Mouse (Mus musculus) forebrain, embryonic 16.5 days (tissue): Measurements from ENCODE around the gene Tars2. TPM values are rescaled to one million over a fixed set of nuclear protein-coding genes. Genes with fewer than 3 reads are reported as not detected.

ENCODE experiments used
- ATAC-seq: fragments of 200-750 bp; cut with Nextera tagmentation; 2 replicates; pipeline ENCODE4 v1.8.0; 2017; ENCODE audit warnings: mild to moderate bottlenecking, moderate library complexity
- H3K27ac ChIP-seq: fragments of 300-500 bp; sonication (generic); 2 replicates; pipeline ENCODE4 v1.5.1; 2014; ENCODE audit warnings: low read length, control low read depth
- H3K27me3 ChIP-seq: fragments of 300-500 bp; sonication (generic); replicated peaks from 2 replicates; pipeline ENCODE4 v1.6.1; 2014; ENCODE audit warnings: low read length; ENCODE audit not compliant: control insufficient read depth, insufficient read depth
- H3K36me3 ChIP-seq: fragments of 300-500 bp; sonication (generic); 2 replicates; pipeline ENCODE4 v1.6.1; 2014; ENCODE audit not compliant: control insufficient read depth, insufficient read depth
- H3K4me1 ChIP-seq: fragments of 300-500 bp; sonication (generic); replicated peaks from 2 replicates; pipeline ENCODE4 v1.6.1; 2014; ENCODE audit warnings: low read length; ENCODE audit not compliant: control insufficient read depth, insufficient read depth
- H3K4me2 ChIP-seq: fragments of 300-500 bp; sonication (generic); 2 replicates; pipeline ENCODE4 v1.6.1; 2014; ENCODE audit warnings: mild to moderate bottlenecking, low read length, control low read depth
- H3K4me3 ChIP-seq: fragments of 300-500 bp; sonication (generic); replicated peaks from 2 replicates; pipeline ENCODE4 v1.5.1; 2014; ENCODE audit warnings: mild to moderate bottlenecking, low read length, control low read depth
- H3K9ac ChIP-seq: fragments of 300-500 bp; sonication (generic); replicated peaks from 2 replicates; pipeline ENCODE4 v1.6.1; 2014; ENCODE audit warnings: low read depth, low read length, control low read depth
- H3K9me3 ChIP-seq: fragments of 300-500 bp; sonication (generic); 2 replicates; pipeline ENCODE4 v1.6.1; 2016; ENCODE audit warnings: low read length; ENCODE audit not compliant: control insufficient read depth
- WGBS: fragments of 180-500 bp; shearing (Covaris S2); extraction: QIAGEN DNeasy Blood & Tissue Kit; methylation state at CpG from one replicate; pipeline ENCODE4 v1.1.7; 2014; 5-methylcytosine and 5-hydroxymethylcytosine counted together
- polyA plus RNA-seq: library from polyadenylated mRNA; unstranded; fragments of >200 nt; fragmentation: Nextera tagmentation; extraction: Ambion mirVana; gene quantifications from 2 replicates; pipeline ENCODE4 v1.2.1, GENCODE M21; 2015

Tars2 gene
- polyA plus RNA-seq, 1 experiment from 2014 or later = 53.0 TPM

DNA sequence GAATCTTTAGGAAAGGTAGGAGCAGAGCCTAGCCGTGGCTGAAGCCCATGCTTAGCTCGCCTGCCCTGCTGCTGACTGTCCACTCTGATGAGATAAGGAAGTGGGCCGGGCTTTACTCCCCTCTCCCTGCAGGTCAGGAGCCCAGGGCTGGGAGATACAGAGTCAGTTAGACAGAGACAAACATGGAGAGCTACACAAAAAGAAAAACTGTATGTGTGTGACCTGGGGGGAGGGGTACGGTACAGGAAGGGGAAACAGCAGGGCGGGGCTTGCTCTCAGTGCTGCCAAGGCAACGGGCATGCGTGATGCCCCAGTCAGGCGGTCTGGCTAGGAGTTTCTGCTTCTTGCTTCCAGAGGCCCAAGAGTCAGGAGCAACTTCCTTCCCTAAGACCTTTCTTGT is 19.6 kb downstream of the Tars2 start:
- Histone ChIP-seq H3K4me1 (no peaks in the 10 kb centered on the region), H3K9me3 (no peaks in the 10 kb centered on the region), H3K4me2 (no peak overlapping the region), H3K36me3 (peaks cover 16% of the 10 kb centered on the region), H3K4me3 (no peak overlapping the region), H3K27ac (no peak overlapping the region), H3K27me3 (no peaks in the 10 kb centered on the region), H3K9ac (no peak overlapping the region)
- WGBS = 86% methylated on average over 8 of the region's 8 CpGs
- ATAC-seq = no peak

DNA sequence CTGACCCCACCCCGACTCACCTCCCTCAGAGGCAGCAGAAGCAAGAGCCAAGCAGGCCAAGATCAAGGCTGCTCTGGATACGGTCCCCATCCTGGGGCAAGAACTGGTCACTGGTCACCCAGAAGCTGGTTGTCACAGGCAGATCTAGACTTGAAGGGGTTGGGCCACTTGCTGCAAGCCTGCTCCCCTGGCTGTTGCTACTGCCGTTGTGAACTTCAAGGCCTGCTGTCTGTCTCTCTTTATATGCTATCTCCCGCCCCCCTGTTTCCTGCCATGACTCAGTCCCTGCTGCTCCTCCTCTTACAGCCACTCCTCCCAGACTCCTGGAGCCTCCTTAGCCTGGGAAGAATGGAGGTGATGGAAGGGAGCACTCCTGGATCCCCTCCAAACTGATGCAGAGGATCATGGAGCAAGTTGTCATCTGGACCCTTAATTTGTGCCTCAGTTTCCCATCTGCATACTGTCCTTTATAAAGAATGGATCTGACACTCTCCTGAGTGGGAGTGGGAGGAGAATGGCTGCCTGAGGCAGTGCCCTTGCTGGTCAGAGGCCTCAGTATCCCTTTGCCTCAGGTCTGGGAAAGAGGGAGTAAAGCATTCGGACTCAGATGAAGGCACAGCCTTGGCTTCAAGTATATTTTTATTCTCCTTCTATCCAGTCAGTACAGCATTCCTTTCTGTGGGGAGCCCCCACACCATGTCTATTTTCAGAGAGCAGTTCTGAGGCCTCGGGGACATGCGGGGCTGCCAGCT is 20.5 kb downstream of the Tars2 start, which contains the start of gene Ecm1:
Ecm1 (minus strand) TSS at position 217 of the 752 bp plus-strand sequence.
- WGBS = 77% methylated on average over 7 of the region's 7 CpGs
- Histone ChIP-seq H3K9ac (no peak within 1 kb of the TSS), H3K4me2 (no peak within 1 kb of the TSS), H3K9me3 (no peaks in the 10 kb centered on the region), H3K4me3 (no peak within 1 kb of the TSS), H3K27me3 (no peaks in the 10 kb centered on the region), H3K4me1 (no peaks in the 10 kb centered on the region), H3K36me3 (peaks cover 8% of the 10 kb centered on the region), H3K27ac (no peak within 1 kb of the TSS)
- ATAC-seq = no peak

DNA sequence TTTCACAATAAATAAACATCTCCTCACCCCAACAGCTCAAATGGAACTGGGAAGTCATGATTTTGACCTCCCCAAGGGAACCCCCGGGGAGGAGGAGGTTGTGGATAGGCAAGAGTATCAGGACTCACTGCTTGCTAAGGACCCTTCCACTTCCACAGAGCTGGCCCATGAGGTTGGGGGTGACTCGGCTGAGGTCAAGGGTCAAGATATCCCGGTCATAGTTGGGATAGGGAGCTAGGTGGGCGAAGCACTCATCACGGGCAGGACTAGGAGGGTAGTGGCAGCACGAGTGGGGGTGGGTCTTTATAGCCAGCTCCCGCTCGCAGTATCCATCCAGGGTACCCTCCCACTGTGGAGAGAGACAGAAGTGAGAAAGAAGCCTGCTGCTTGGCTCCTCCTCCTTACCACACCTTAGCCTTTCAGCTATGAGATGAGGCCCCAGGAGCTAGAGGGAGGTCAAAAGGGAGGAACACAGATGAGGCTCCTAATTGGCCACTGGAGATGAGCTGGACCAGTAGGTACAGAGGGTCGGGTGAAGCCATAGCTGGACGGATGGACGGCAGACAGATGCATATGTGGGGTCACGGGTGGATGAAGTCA is 24.8 kb downstream of the Tars2 start:
- Histone ChIP-seq H3K36me3 (peaks cover 2% of the 10 kb centered on the region), H3K27me3 (no peaks in the 10 kb centered on the region), H3K9me3 (no peaks in the 10 kb centered on the region), H3K9ac (no peak overlapping the region), H3K4me2 (no peak overlapping the region), H3K4me3 (no peak overlapping the region), H3K4me1 (no peaks in the 10 kb centered on the region), H3K27ac (no peak overlapping the region)
- WGBS = 92% methylated on average over 12 of the region's 12 CpGs
- no peak for ATAC-seq

- ATAC-seq = no peak
- H3K36me3 ChIP-seq = peaks cover 2% of the 10 kb centered on the region
- H3K4me1 ChIP-seq = no peaks in the 10 kb centered on the region
- H3K27ac ChIP-seq = no peak overlapping the region
- no peaks in the 10 kb centered on the region for H3K27me3 ChIP-seq
- H3K4me3 ChIP-seq = no peak overlapping the region
- no peaks in the 10 kb centered on the region for H3K9me3 ChIP-seq
- 81% methylated on average over 13 of the region's 13 CpGs for WGBS
- H3K4me2 ChIP-seq = no peak overlapping the region
- H3K9ac ChIP-seq = no peak overlapping the region
Observed at GRCm38 (mm10) chr3:95734092-95734702, 25.8 kb downstream of the Tars2 start.

- 86% methylated on average over 11 of the region's 11 CpGs for WGBS
- no peak overlapping the region for H3K4me3 ChIP-seq
- H3K4me1 ChIP-seq = no peaks in the 10 kb centered on the region
- H3K27ac ChIP-seq = no peak overlapping the region
- H3K9me3 ChIP-seq = no peaks in the 10 kb centered on the region
- no peaks in the 10 kb centered on the region for H3K27me3 ChIP-seq
- peaks cover 2% of the 10 kb centered on the region for H3K36me3 ChIP-seq
- H3K4me2 ChIP-seq = no peak overlapping the region
- H3K9ac ChIP-seq = no peak overlapping the region
- no peak for ATAC-seq
Observed at GRCm38 (mm10) chr3:95732744-95733521, 27.1 kb downstream of the Tars2 start.

GRCm38 (mm10) chr3:95732297-95732696 is 27.7 kb downstream of the Tars2 start:
- 95% methylated on average over 9 of the region's 9 CpGs for WGBS
- no peak overlapping the region for H3K27ac ChIP-seq

DNA sequence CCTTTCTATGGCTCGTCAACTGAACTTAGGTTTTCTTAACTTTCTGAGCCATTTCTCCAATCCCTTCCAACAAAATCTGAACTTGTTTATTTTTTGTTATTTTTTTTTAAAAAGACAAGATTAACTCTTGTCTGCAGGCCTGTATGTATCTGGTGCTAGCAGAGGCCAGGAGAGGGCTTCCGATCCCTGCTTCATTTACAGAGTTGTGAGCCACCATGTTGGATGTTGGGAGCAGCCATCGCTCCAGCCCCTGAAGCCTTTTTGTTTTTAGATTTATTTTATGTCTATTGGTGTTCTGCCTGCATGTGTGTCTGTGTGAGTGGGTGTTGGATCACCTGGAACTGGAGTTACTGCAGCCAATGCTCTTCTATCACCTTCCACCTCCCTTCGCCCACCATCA is 28.2 kb downstream of the Tars2 start:
- Histone ChIP-seq H3K4me1 (no peaks in the 10 kb centered on the region), H3K9me3 (no peaks in the 10 kb centered on the region), H3K27me3 (no peaks in the 10 kb centered on the region), H3K36me3 (peaks cover 2% of the 10 kb centered on the region), H3K9ac (no peak overlapping the region), H3K4me3 (no peak overlapping the region), H3K27ac (no peak overlapping the region), H3K4me2 (no peak overlapping the region)
- ATAC-seq = no peak
- WGBS = 96% methylated on average over 4 of the region's 4 CpGs

More at GRCm38 (mm10) chr3:95732297-95732696, 27.7 kb downstream of the Tars2 start:
- ATAC-seq = no peak
- H3K36me3 ChIP-seq = peaks cover 2% of the 10 kb centered on the region
- H3K27me3 ChIP-seq = no peaks in the 10 kb centered on the region
- H3K4me3 ChIP-seq = no peak overlapping the region
- H3K4me1 ChIP-seq = no peaks in the 10 kb centered on the region
- H3K9me3 ChIP-seq = no peaks in the 10 kb centered on the region
- no peak overlapping the region for H3K9ac ChIP-seq
- H3K4me2 ChIP-seq = no peak overlapping the region

DNA sequence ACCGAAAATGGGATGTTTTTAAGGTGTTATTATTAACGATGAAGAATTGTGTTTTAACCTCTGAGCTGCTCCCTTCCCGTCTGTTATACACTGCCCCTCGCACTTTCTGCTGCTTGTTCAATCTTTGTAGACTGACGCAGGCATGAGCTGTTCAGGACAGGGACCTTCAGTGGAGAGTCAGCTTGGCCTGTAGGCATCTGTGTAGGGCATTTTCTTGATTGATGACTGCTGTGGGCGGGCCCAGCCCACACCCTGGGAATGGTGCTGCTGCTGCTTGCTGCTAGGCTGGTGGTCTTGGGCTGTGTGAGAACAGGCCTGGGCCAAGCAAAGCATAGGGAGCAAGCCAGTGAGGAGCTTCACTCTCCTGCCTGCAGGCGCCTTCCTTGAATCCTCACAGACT is 29.6 kb downstream of the Tars2 start:
- H3K27ac ChIP-seq = no peak overlapping the region
- no peaks in the 10 kb centered on the region for H3K4me1 ChIP-seq
- no peak for ATAC-seq
- H3K36me3 ChIP-seq = no peaks in the 10 kb centered on the region
- H3K27me3 ChIP-seq = no peaks in the 10 kb centered on the region
- no peak overlapping the region for H3K9ac ChIP-seq
- WGBS = 87% methylated on average over 7 of the region's 7 CpGs
- no peak overlapping the region for H3K4me3 ChIP-seq
- no peak overlapping the region for H3K4me2 ChIP-seq
- H3K9me3 ChIP-seq = no peaks in the 10 kb centered on the region

- no peaks in the 10 kb centered on the region for H3K36me3 ChIP-seq
- no peaks in the 10 kb centered on the region for H3K27me3 ChIP-seq
- H3K9me3 ChIP-seq = no peaks in the 10 kb centered on the region
- no peak overlapping the region for H3K4me2 ChIP-seq
- no peak overlapping the region for H3K9ac ChIP-seq
- no peak overlapping the region for H3K27ac ChIP-seq
- 85% methylated on average over 2 of the region's 2 CpGs for WGBS
- no peak overlapping the region for H3K4me3 ChIP-seq
- ATAC-seq = no peak
- H3K4me1 ChIP-seq = no peaks in the 10 kb centered on the region
Observed at GRCm38 (mm10) chr3:95728906-95729305, 31.1 kb downstream of the Tars2 start.
